Mouse (Mus musculus) liver, embryonic 16.5 days (tissue): Measurements from ENCODE around the gene Smad3. TPM values are rescaled to one million over a fixed set of nuclear protein-coding genes. Genes with fewer than 3 reads are reported as not detected.
A peak's percentile ranks its signal among the peaks of the same experiment; 100 is the strongest.

Source experiments
- ATAC-seq: fragments of 200-750 bp; cut with Nextera tagmentation; 2 replicates; pipeline ENCODE4 v1.8.0; 2017; ENCODE audit warnings: low read depth, mild to moderate bottlenecking, moderate number of reproducible peaks, moderate library complexity
- H3K27ac ChIP-seq: fragments of 300-500 bp; sonication (generic); 2 replicates; pipeline ENCODE4 v1.5.1; 2014; ENCODE audit warnings: mild to moderate bottlenecking, low read length
- H3K27me3 ChIP-seq: fragments of 300-500 bp; sonication (generic); 2 replicates; pipeline ENCODE4 v1.6.1; 2014; ENCODE audit warnings: low read depth, low read length, mixed read lengths; ENCODE audit not compliant: control insufficient read depth, insufficient read depth
- H3K36me3 ChIP-seq: fragments of 300-500 bp; sonication (generic); 2 replicates; pipeline ENCODE4 v1.6.1; 2014; ENCODE audit warnings: mild to moderate bottlenecking; ENCODE audit not compliant: control insufficient read depth, insufficient read depth
- H3K4me1 ChIP-seq: fragments of 300-500 bp; sonication (generic); 2 replicates; pipeline ENCODE4 v1.6.1; 2014; ENCODE audit warnings: low read depth, low read length, mixed read lengths; ENCODE audit not compliant: control insufficient read depth
- H3K4me2 ChIP-seq: fragments of 300-500 bp; sonication (generic); 2 replicates; pipeline ENCODE4 v1.6.1; 2014; ENCODE audit warnings: low read depth, low read length, mixed read lengths
- H3K4me3 ChIP-seq: fragments of 300-500 bp; sonication (generic); 2 replicates; pipeline ENCODE4 v1.5.1; 2014; ENCODE audit warnings: low read depth, mild to moderate bottlenecking, low read length
- H3K9ac ChIP-seq: fragments of 300-500 bp; sonication (generic); 2 replicates; pipeline ENCODE4 v1.6.1; 2014; ENCODE audit warnings: low read depth, low read length
- H3K9me3 ChIP-seq: fragments of 300-500 bp; sonication (generic); replicated peaks from 2 replicates; pipeline ENCODE4 v1.6.1; 2016; ENCODE audit warnings: low read length; ENCODE audit not compliant: control insufficient read depth
- WGBS: fragments of 180-500 bp; shearing (Covaris S2); extraction: QIAGEN DNeasy Blood & Tissue Kit; methylation state at CpG from one replicate; pipeline ENCODE4 v1.1.7; 2014; ENCODE audit not compliant: insufficient replicate concordance; 5-methylcytosine and 5-hydroxymethylcytosine counted together
- polyA plus RNA-seq: library from polyadenylated mRNA; unstranded; fragments of >200 nt; fragmentation: Nextera tagmentation; extraction: Ambion mirVana; gene quantifications from 2 replicates; pipeline ENCODE4 v1.2.1, GENCODE M21; 2015

The Smad3 gene
- polyA plus RNA-seq, 1 experiment from 2014 or later: 2.7 TPM

DNA sequence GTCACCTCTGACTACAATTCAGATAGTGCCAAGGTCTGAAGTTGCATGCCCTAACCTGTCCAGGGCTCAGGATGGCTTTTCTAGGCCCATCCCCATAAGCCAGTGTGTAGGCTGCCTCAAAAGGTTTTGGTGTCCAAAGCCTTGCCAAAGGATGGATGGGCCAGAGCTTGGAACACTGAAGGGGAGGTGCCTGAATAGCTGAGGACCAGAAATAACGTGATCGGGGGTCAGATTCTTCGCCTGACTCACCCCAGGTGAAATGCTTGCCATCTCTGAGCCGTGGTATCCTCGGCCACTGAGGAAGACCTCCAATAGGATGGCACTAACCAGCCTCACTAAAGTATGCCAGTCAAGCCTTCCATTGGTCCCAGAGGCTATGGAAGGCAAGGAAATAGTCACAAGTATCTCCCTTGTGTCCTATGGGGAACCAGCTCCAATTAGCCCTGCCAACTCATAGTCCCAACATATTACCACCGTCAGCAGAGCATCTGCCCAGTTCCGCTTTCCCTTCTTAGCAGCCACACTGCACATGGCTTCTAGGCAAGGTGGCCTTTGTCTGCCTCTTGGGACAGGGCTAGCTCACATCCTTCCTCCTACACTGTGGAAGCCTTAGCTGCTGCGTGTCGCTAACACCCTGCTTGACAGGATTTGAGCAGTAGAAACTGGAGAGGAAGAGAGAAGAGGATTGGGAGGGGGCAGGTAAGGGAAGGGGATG lies 26.5 kb downstream of the Smad3 start:
- Histone ChIP-seq H3K4me2 (no peak overlapping the region), H3K9me3 (no peaks in the 10 kb centered on the region), H3K4me3 (no peak overlapping the region), H3K27me3 (no peaks in the 10 kb centered on the region), H3K4me1 (peaks cover 35% of the 10 kb centered on the region), H3K36me3 (no peaks in the 10 kb centered on the region), H3K27ac (no peak overlapping the region), H3K9ac (no peak overlapping the region)
- 0 out of 2 replicates have a peak, but pooled peaks have one; percentile 20 for ATAC-seq
- WGBS: 59% methylated on average over 9 of the region's 9 CpGs

DNA sequence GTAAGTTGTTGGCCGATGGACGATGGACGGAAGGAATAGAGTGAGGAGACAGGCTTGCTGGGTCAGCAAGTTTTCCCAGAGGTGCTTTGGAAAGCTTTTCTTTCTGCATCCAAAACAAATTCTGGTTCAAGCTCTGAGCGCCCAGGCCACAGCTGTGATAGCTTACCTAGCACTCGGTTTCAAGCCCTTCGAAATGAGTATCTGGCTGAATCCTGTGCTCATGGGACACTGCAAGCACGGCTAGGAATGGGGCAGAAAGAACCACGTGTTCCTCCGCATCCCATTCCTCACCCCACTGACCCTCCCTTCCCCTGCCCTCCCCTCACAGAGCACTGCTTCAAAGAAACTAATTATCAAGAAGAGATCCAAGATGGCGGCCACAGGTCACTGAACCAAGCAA lies 28.8 kb downstream of the Smad3 start:
- Histone ChIP-seq H3K36me3 (no peaks in the 10 kb centered on the region), H3K4me1 (peaks cover 28% of the 10 kb centered on the region), H3K9me3 (no peaks in the 10 kb centered on the region), H3K4me2 (no peak overlapping the region), H3K9ac (no peak overlapping the region), H3K27ac (no peak overlapping the region), H3K4me3 (no peak overlapping the region), H3K27me3 (no peaks in the 10 kb centered on the region)
- 72% methylated on average over 10 of the region's 10 CpGs for WGBS
- no peak for ATAC-seq

DNA sequence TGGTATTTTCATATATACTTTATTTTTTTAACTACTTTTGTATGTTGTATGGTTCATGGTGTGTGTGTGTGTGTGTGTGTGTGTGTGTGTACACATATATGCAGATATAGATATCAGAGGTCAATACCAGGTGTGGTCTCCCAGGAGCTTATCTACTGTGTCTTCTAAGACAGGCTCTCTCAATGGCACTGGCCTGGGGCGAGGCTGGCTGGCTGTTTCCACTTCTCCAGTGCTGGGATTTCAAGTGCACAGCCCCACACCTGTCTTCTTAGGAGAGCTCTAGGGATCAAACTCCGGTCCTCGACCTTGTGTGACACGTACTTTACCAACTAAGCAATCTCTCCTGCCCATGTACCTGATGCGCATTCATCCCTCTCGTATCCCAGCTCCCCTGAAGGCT lies 30.7 kb downstream of the Smad3 start:
- WGBS: 59% methylated on average over 6 of the region's 6 CpGs
- H3K27me3 ChIP-seq: no peaks in the 10 kb centered on the region
- no peak overlapping the region for H3K27ac ChIP-seq
- no peak overlapping the region for H3K4me2 ChIP-seq
- peaks cover 33% of the 10 kb centered on the region for H3K4me1 ChIP-seq
- no peak overlapping the region for H3K9ac ChIP-seq
- no peaks in the 10 kb centered on the region for H3K36me3 ChIP-seq
- no peak overlapping the region for H3K4me3 ChIP-seq
- peak; percentile 49; the same call in 1 of the 2 replicates for ATAC-seq
- no peaks in the 10 kb centered on the region for H3K9me3 ChIP-seq

DNA sequence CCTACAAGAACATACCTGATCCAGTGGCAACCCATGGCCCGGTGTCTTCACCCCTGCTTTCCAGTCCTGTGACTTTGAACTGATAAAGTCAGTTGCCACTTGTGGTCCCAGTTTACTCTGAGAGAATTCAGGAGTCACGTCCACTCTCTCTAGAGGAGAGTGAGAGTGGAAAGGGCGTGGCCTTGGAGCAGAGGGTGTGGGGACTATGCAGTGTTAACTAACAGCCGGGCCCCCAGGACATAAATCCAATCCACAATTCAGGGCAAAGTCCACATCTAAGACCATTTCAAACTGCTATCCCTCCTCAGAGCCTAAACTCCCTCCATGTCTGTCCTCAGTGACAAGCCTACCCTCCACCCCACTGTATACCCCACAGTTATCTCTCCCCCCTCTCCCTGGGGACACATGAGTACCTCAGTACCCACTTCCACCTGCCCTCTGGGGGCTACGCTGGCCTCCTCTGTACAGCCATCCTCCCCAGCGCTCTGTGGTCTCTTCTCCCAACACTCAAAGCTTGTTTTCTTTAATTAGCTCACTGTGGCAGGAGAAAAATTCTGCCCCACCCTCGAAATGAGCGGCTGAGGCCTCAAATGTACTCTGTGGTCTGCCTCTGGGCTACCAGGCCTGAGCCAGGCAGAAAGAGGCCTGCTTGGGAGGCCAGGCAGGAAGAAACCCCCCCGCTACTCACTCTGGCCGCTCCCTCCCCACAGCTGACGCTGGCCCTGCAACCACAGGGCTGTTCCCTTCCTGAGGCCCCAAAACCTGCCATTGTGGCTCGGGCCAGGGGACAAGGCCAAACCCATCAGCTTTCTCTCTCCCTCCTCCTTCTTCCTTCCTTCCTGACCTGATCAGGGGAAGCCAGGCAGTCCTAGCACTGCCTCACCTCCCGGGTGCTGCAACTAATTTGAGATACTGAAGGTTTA lies 31.4 kb downstream of the Smad3 start:
- H3K4me2 ChIP-seq: peak overlapping the region; percentile 5; the same call in 1 of the 2 replicates
- H3K4me1 ChIP-seq: peaks cover 38% of the 10 kb centered on the region
- no peaks in the 10 kb centered on the region for H3K36me3 ChIP-seq
- H3K9me3 ChIP-seq: no peaks in the 10 kb centered on the region
- peak overlapping the region; percentile 13 for H3K9ac ChIP-seq
- WGBS: 15% methylated on average over 13 of the region's 13 CpGs
- peak overlapping the region; percentile 65 for H3K27ac ChIP-seq
- H3K4me3 ChIP-seq: no peak overlapping the region
- ATAC-seq: peak; percentile 64
- no peaks in the 10 kb centered on the region for H3K27me3 ChIP-seq

DNA sequence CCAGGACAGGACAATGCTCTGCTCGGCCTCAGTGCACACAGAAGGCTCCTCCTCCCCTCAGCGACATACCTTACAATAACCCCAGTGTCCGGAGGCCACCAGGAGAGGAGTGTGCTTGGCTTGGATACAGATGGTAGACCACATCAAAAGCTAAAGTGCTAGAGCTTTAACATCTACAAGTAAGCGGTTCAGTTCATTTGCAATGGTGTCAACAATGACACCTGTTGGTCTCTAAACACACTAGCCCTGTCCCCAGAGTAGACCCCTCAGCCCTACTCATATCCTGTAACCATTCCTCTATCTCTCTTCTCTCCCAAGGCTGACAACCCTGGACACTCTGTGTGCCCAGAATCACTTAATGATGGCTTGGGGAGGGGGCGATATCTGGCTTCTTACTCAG lies 33.0 kb downstream of the Smad3 start:
- Histone ChIP-seq H3K27me3 (no peaks in the 10 kb centered on the region), H3K4me2 (no peak overlapping the region), H3K4me3 (no peak overlapping the region), H3K9ac (no peak overlapping the region), H3K36me3 (no peaks in the 10 kb centered on the region), H3K27ac (no peak overlapping the region), H3K4me1 (peaks cover 45% of the 10 kb centered on the region), H3K9me3 (no peaks in the 10 kb centered on the region)
- 73% methylated on average over 5 of the region's 5 CpGs for WGBS
- ATAC-seq: no peak

DNA sequence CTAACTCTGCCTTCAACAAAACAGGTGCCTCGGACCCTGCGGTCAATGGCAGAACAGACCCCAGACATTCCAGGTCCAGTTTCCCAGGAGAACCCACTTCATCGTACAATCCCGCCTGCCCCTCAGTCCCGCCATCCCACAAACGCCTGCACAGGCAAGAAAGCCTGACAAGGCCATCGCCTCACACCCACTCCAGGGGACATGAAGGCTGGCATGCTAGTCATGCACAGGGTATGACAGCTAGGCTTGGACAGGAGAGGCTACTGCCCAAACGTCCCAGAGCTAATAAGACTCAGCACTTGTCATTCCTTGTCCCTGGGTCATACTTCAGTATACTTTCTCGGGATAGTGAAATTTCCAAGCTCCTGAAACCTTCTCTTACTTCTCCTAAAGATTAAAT lies 34.9 kb downstream of the Smad3 start:
- no peaks in the 10 kb centered on the region for H3K36me3 ChIP-seq
- no peak for ATAC-seq
- H3K4me2 ChIP-seq: no peak overlapping the region
- H3K27ac ChIP-seq: no peak overlapping the region
- no peak overlapping the region for H3K9ac ChIP-seq
- no peak overlapping the region for H3K4me3 ChIP-seq
- 76% methylated on average over 9 of the region's 9 CpGs for WGBS
- H3K27me3 ChIP-seq: no peaks in the 10 kb centered on the region
- H3K9me3 ChIP-seq: no peaks in the 10 kb centered on the region
- H3K4me1 ChIP-seq: peaks cover 46% of the 10 kb centered on the region

DNA sequence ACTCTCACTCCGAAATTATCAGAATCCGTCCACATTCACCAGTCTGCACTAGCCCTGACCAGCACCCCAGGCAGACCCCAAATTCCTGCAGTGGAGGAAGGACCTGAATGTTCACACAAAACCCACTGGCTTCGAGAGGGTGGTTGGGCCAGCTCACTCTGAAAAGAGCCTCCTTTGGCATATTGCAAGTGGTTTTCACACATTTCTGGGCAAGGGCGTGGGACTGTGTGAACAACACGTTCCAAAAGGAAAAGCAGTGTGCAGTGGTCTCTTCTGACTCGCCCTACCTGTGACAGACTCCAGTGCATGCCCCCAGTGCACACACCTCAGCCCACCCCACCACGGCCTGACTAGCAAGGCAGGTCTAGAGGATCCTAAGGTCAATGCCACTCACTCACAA lies 35.4 kb downstream of the Smad3 start:
- H3K36me3 ChIP-seq: no peaks in the 10 kb centered on the region
- no peak overlapping the region for H3K4me3 ChIP-seq
- H3K27me3 ChIP-seq: no peaks in the 10 kb centered on the region
- no peak overlapping the region for H3K27ac ChIP-seq
- H3K9ac ChIP-seq: no peak overlapping the region
- H3K4me1 ChIP-seq: peaks cover 43% of the 10 kb centered on the region
- H3K9me3 ChIP-seq: no peaks in the 10 kb centered on the region
- 67% methylated on average over 7 of the region's 7 CpGs for WGBS
- no peak overlapping the region for H3K4me2 ChIP-seq
- no peak for ATAC-seq

DNA sequence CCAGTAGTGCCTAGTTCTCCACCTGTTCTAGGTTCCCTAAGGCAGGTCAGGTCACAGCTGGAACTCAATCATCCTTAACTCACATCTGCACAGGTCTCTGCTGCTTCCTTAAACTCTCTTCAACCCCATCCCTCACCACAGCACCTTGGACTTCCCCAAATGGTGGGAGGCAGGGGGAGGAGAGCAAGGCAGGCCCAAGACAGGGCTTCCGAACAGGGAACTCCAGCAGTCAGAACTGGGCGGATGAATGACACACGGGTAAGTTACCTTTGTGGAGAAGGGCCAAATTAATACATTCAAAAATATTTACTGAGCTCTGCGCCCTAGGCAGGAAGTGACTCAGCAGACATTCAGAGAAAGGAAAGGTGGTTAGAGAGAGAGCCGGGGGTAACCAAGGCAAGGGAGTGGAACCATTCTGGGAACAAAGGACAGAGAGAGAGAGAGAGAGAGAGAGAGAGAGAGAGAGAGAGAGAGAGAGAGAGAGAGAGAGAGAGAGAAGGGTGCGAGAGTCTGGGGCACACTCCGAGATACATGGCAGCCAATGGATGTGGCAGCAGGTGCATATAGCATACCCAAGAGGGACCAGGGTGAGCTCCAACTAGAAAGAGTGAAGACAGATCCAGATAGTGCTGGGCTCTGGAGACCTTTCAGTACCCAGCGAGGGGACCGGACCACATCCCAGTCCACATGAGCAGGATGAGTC lies 36.1 kb downstream of the Smad3 start:
- Histone ChIP-seq H3K27ac (no peak overlapping the region), H3K4me1 (peaks cover 42% of the 10 kb centered on the region), H3K36me3 (no peaks in the 10 kb centered on the region), H3K4me3 (no peak overlapping the region), H3K27me3 (no peaks in the 10 kb centered on the region), H3K9ac (no peak overlapping the region), H3K4me2 (no peak overlapping the region), H3K9me3 (no peaks in the 10 kb centered on the region)
- no peak for ATAC-seq
- 32% methylated on average over 9 of the region's 9 CpGs for WGBS
